Mouse (Mus musculus) CH12.LX (cell line): ENCODE measurements at regions not wholly inside any gene's neighbourhood (a gene's known extent, or its start where the extent isn't known, plus 50 kb on each side); places are given as distances from the start of the nearest gene placed in this dataset.

Experiments
- DNase-seq: peaks from one replicate; pipeline ENCODE4 v3.0.0-alpha.2; 2013; ENCODE audit errors: extremely low read depth
- H3K27ac ChIP-seq: 2 replicates; pipeline ENCODE4 v1.5.1; 2012; ENCODE audit warnings: low read depth, mild to moderate bottlenecking, control low read depth, moderate library complexity; ENCODE audit not compliant: insufficient read depth
- H3K27me3 ChIP-seq: replicated peaks from 2 replicates; pipeline ENCODE3; 2012; ENCODE audit warnings: inconsistent platforms
- H3K36me3 ChIP-seq, 2 experiments: replicated peaks in 1 of 2; 2 replicates each; pipeline versions ENCODE3 to v1.6.1; 2012; ENCODE audit warnings: inconsistent platforms in 1 of 2, low read length in 1 of 2, mild to moderate bottlenecking in 1 of 2, mixed read lengths in 1 of 2, moderate library complexity in 1 of 2; ENCODE audit not compliant: control insufficient read depth in 1 of 2, insufficient read depth in 1 of 2
- H3K4me1 ChIP-seq, 2 experiments: 2 replicates each; pipeline ENCODE4 v1.6.1; 2012; ENCODE audit warnings: inconsistent platforms in 1 of 2, moderate library complexity in 1 of 2; ENCODE audit not compliant: insufficient read depth in 2 of 2, control insufficient read depth in 1 of 2
- H3K4me2 ChIP-seq: 2 replicates; pipeline ENCODE4 v1.6.1; 2012; ENCODE audit warnings: low read depth, mild to moderate bottlenecking, control low read depth; ENCODE audit not compliant: poor library complexity, insufficient read depth, severe bottlenecking
- H3K4me3 ChIP-seq, 3 experiments: fragments of 150-350 bp in 1 of 3; sonication (generic) in 1 of 3; replicated peaks in 1 of 3; 2 replicates each; pipeline versions ENCODE3 to v1.5.1; 2011 to 2012; ENCODE audit warnings: low read depth in 2 of 3, low read length in 2 of 3, mild to moderate bottlenecking in 2 of 3, moderate library complexity in 2 of 3, control low read depth in 1 of 3, improper control_type of control experiment in 1 of 3, inconsistent platforms in 1 of 3, mixed read lengths in 1 of 3; ENCODE audit not compliant: poor library complexity in 1 of 3
- H3K79me2 ChIP-seq: replicated peaks from 2 replicates; pipeline ENCODE4 v1.6.1; 2012; ENCODE audit warnings: mild to moderate bottlenecking, moderate library complexity; ENCODE audit not compliant: control insufficient read depth, poor library complexity, insufficient read depth, severe bottlenecking; ENCODE audit errors: extremely low read depth
- H3K9ac ChIP-seq: 2 replicates; pipeline ENCODE4 v1.6.1; 2012; ENCODE audit warnings: low read depth, mild to moderate bottlenecking, control low read depth, moderate library complexity; ENCODE audit not compliant: insufficient read depth
- H3K9me3 ChIP-seq: replicated peaks from 2 replicates; pipeline ENCODE3; 2012; ENCODE audit warnings: low read length, inconsistent platforms, mixed read lengths
- BHLHE40 ChIP-seq: IDR thresholded peaks from 2 replicates; pipeline ENCODE4 v1.6.1; 2011; ENCODE audit warnings: mild to moderate bottlenecking, low read depth, low read length, improper control_type of control experiment
- ELF1 ChIP-seq: IDR thresholded peaks from 2 replicates; pipeline ENCODE4 v1.6.1; 2014; ENCODE audit warnings: low read depth, mild to moderate bottlenecking, inconsistent platforms, low read length, improper control_type of control experiment
- EP300 ChIP-seq: IDR thresholded peaks from 2 replicates; pipeline ENCODE4 v1.6.1; 2011; ENCODE audit warnings: low read length, improper control_type of control experiment
- ETS1 ChIP-seq: conservative IDR thresholded peaks from 2 replicates; pipeline ENCODE4 v1.6.1; 2012; ENCODE audit warnings: low read depth, mild to moderate bottlenecking, inconsistent platforms, low read length, improper control_type of control experiment, moderate library complexity
- GABPA ChIP-seq: IDR thresholded peaks from 2 replicates; pipeline ENCODE4 v1.6.1; 2012; ENCODE audit warnings: low read depth, low read length, improper control_type of control experiment, inconsistent platforms; ENCODE audit not compliant: insufficient replicate concordance
- HCFC1 ChIP-seq: IDR thresholded peaks from 2 replicates; pipeline ENCODE4 v1.6.1; 2012; ENCODE audit warnings: low read depth, mild to moderate bottlenecking, inconsistent platforms, low read length, improper control_type of control experiment
- IRF4 ChIP-seq: IDR thresholded peaks from 2 replicates; pipeline ENCODE4 v1.6.1; 2014; ENCODE audit warnings: low read depth, mild to moderate bottlenecking, inconsistent platforms, low read length, improper control_type of control experiment
- JUN ChIP-seq: IDR thresholded peaks from 2 replicates; pipeline ENCODE4 v1.6.1; 2011; ENCODE audit warnings: low read depth, mild to moderate bottlenecking, low read length, improper control_type of control experiment, moderate library complexity; ENCODE audit not compliant: insufficient read depth
- JUND ChIP-seq: conservative IDR thresholded peaks from 2 replicates; pipeline ENCODE4 v1.6.1; 2011; ENCODE audit warnings: low read depth, low read length, improper control_type of control experiment
- KAT2A ChIP-seq: IDR thresholded peaks from 2 replicates; pipeline ENCODE4 v1.6.1; 2012; ENCODE audit warnings: low read length, improper control_type of control experiment, inconsistent platforms; ENCODE audit not compliant: insufficient replicate concordance
- MAX ChIP-seq: IDR thresholded peaks from 2 replicates; pipeline ENCODE4 v1.6.1; 2011; ENCODE audit warnings: low read length, improper control_type of control experiment
- MEF2A ChIP-seq: IDR thresholded peaks from 2 replicates; pipeline ENCODE4 v1.6.1; 2014; ENCODE audit warnings: low read depth, mild to moderate bottlenecking, inconsistent platforms, low read length, improper control_type of control experiment, borderline replicate concordance
- MYC ChIP-seq: IDR thresholded peaks from 2 replicates; pipeline ENCODE4 v1.6.1; 2011; ENCODE audit warnings: low read depth, mild to moderate bottlenecking, improper control_type of control experiment, low read length
- SIN3A ChIP-seq: IDR thresholded peaks from 2 replicates; pipeline ENCODE4 v1.6.1; 2012; ENCODE audit warnings: low read length, improper control_type of control experiment, inconsistent platforms
- SMC3 ChIP-seq: IDR thresholded peaks from 2 replicates; pipeline ENCODE4 v1.6.1; 2011; ENCODE audit warnings: low read depth, low read length, improper control_type of control experiment
- UBTF ChIP-seq: IDR thresholded peaks from 2 replicates; pipeline ENCODE4 v1.6.1; 2012; ENCODE audit warnings: low read depth, mild to moderate bottlenecking, inconsistent platforms, low read length, improper control_type of control experiment, moderate library complexity
- USF2 ChIP-seq: conservative IDR thresholded peaks from 2 replicates; pipeline ENCODE4 v1.6.1; 2011; ENCODE audit warnings: low read depth, low read length, improper control_type of control experiment
- ZC3H11A ChIP-seq: IDR thresholded peaks from 2 replicates; pipeline ENCODE4 v1.6.1; 2012; ENCODE audit warnings: low read depth, mild to moderate bottlenecking, inconsistent platforms, low read length, improper control_type of control experiment
- ZNF384 ChIP-seq: IDR thresholded peaks from 2 replicates; pipeline ENCODE4 v1.6.1; 2012; ENCODE audit warnings: low read depth, low read length, improper control_type of control experiment, inconsistent platforms
- dilution Hi-C: fragments of 300-500 bp; cut with MboI; formaldehyde crosslinking; loops from 2 replicates; pipeline ENCODE4 v1.14.3; 2020; ENCODE audit warnings: low sequenced_read_pairs; ENCODE audit not compliant: extremely low pct_unique_long_range_greater_than_20kb, extremely low pct_ligation_motif_present
- in situ Hi-C: fragments of 300-500 bp; cut with MboI; formaldehyde crosslinking; loops from 3 replicates; pipeline ENCODE4 v1.14.3; 2019; ENCODE audit warnings: low sequenced_read_pairs, low pct_ligation_motif_present, low pct_unique_long_range_greater_than_20kb, mixed read lengths

GRCm38 (mm10) chr2:131702146-131702545 lies 140.1 kb upstream of the Adra1d start:
- no peak overlapping the region for H3K27ac ChIP-seq
- no peak for DNase-seq
- dilution Hi-C loops (no loop called here), in situ Hi-C loops (no loop called here)
- no peak overlapping the region for H3K4me2 ChIP-seq
- no peak overlapping the region for H3K4me3 ChIP-seq
- peaks cover 74% of the 10 kb centered on the region for H3K27me3 ChIP-seq
- TF ChIP-seq EP300: no peak
- no peak for TF ChIP-seq ZC3H11A
- no peak for TF ChIP-seq USF2
- no peak for TF ChIP-seq MYC
- TF ChIP-seq GABPA: no peak
- TF ChIP-seq, all 38 proteins: peak for 0
- H3K79me2 ChIP-seq: no peaks in the 10 kb centered on the region
- no peaks in the 10 kb centered on the region for H3K36me3 ChIP-seq
- H3K9me3 ChIP-seq: no peaks in the 10 kb centered on the region
- H3K9ac ChIP-seq: no peak overlapping the region
- 0 out of 4 replicates have a peak, but pooled peaks cover 0 to 3% of the 10 kb centered on the region in 2 experiments for H3K4me1 ChIP-seq

DNA sequence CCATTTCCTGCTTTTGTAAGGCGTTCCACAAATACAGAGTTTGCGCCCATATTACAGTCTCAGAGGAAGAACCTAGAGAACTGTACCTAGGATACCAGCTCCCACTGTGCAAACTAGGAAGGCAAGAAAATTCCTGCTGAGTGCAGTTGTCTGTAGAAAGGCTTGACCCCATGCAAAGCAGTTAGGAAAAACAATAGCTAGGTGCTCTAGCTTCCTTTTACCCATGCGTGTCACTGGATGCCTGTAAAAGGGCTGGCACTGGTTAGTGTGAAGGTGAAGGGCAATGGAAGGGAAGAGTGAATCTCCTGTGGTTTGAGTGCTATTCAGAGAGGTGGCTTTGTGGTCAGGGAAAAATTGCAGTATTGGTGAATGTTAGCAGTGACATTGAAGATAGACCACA lies 137.7 kb upstream of the Adra1d start:
- 0 out of 4 replicates have a peak, but pooled peaks cover 0 to 3% of the 10 kb centered on the region in 2 experiments for H3K4me1 ChIP-seq
- no peak for DNase-seq
- H3K4me3 ChIP-seq: no peak overlapping the region
- in situ Hi-C loops: no loop called here
- H3K36me3 ChIP-seq: no peaks in the 10 kb centered on the region
- dilution Hi-C loops: no loop called here
- H3K79me2 ChIP-seq: no peaks in the 10 kb centered on the region
- TF ChIP-seq HCFC1 (no peak), ZNF384 (no peak), ELF1 (no peak), USF2 (no peak), JUND (no peak), IRF4 (no peak), JUN (no peak), MYC (no peak), ZC3H11A (no peak), BHLHE40 (no peak), KAT2A (no peak), UBTF (no peak), MEF2A (no peak), ETS1 (no peak), SMC3 (no peak), MAX (no peak), SIN3A (no peak)
- H3K9me3 ChIP-seq: no peaks in the 10 kb centered on the region
- H3K27me3 ChIP-seq: peaks cover 68% of the 10 kb centered on the region
- H3K9ac ChIP-seq: no peak overlapping the region
- H3K4me2 ChIP-seq: no peak overlapping the region
- H3K27ac ChIP-seq: no peak overlapping the region
